Mouse (Mus musculus): ENCODE measurements at regions not wholly inside any gene's neighbourhood (a gene's known extent, or its start where the extent isn't known, plus 50 kb on each side); places are given as distances from the start of the nearest gene placed in this dataset.

GRCm38 (mm10) chr4:137135792-137136191 lies 87.2 kb upstream of the Zbtb40 start:
- TF ChIP-seq CTCF (IDR thresholded peaks at IDR 0.05; ENCODE audit: low read depth) (no peak), EP300 (IDR thresholded peaks at IDR 0.05; ENCODE audit: low read depth) (no peak)
